Mouse (Mus musculus): ENCODE results near the gene Rnf25. TPM values are rescaled to one million over a fixed set of nuclear protein-coding genes. Genes with fewer than 3 reads are reported as not detected.

Rnf25 gene
- polyA plus RNA-seq, 2 experiments = 2.1 to 24.0 TPM

DNA sequence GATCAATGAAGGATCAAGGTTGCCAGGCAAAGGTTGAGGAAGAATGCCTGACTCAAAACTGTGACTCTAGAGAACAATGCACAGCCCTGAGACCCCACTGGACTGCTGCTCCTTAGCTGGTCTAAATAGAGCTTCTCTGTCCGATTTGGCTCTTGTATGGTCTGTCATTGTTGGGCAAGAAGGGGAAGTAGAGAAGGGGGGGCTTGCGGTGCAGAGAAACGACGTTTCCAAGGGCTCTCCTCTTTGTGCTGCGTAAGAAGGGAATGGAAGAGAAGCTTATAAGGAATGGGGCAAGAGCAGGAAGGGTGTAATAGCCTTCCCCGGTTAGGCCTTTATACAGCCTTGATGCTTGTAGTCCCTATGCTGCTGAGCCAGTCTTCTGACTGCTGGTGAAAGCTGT, 35.4 kb downstream of the Rnf25 start:
- ATAC-seq (ENCODE audit: insufficient read depth) (no peak), DNase-seq (ENCODE audit: low read depth in 3 of 3, low spot score in 3 of 3) (no peak)
- H3K9ac ChIP-seq (replicated peaks) = no peak overlapping the region
- H3K4me1 ChIP-seq (replicated peaks; ENCODE audit: control insufficient read depth in 2 of 2, insufficient read depth in 2 of 2, low read length in 1 of 2) = no peaks in the 10 kb centered on the region
- no peak for TF ChIP-seq EP300 (IDR thresholded peaks at IDR 0.05; ENCODE audit: low read depth)
- TF ChIP-seq CTCF (IDR thresholded peaks at IDR 0.05; ENCODE audit: low read depth) = no peak
- no peak overlapping the region for H3K4me2 ChIP-seq (ENCODE audit: low read depth)
- H3K27ac ChIP-seq = no peak overlapping the region
- H3K36me3 ChIP-seq (replicated peaks; ENCODE audit: control insufficient read depth, insufficient read depth, low read depth) = peaks cover 30% of the 10 kb centered on the region
- no peak overlapping the region for H3K4me3 ChIP-seq (ENCODE audit: insufficient read depth in 1 of 2, low read depth in 2 of 2, low read length in 2 of 2)
- no peaks in the 10 kb centered on the region for H3K9me3 ChIP-seq (ENCODE audit: control insufficient read depth, low read length)
- WGBS (ENCODE audit: insufficient replicate concordance) = 64% methylated on average over 6 of the region's 6 CpGs
- H3K27me3 ChIP-seq (ENCODE audit: control insufficient read depth, insufficient read depth, low read length) = no peaks in the 10 kb centered on the region

GRCm38 (mm10) chr1:74559061-74559460, 42.1 kb downstream of the Rnf25 start:
- DNase-seq (ENCODE audit: low read depth in 3 of 3, low spot score in 3 of 3) = no peak
- no peak for TF ChIP-seq EP300 (IDR thresholded peaks at IDR 0.05; ENCODE audit: low read depth)
- no peak for TF ChIP-seq CTCF (IDR thresholded peaks at IDR 0.05; ENCODE audit: low read depth)
- 54% methylated on average over 5 of the region's 5 CpGs for WGBS (ENCODE audit: insufficient replicate concordance)

GRCm38 (mm10) chr1:74544184-74544583, 57.0 kb downstream of the Rnf25 start, which contains the start of gene Usp37:
TSS of gene Usp37 (minus strand) at chr1:74544284.
- Histone ChIP-seq H3K9me3 (ENCODE audit: control insufficient read depth, low read length) (no peaks in the 10 kb centered on the region), H3K9ac (replicated peaks) (no peak within 1 kb of the TSS), H3K27me3 (ENCODE audit: control insufficient read depth, insufficient read depth, low read length) (no peaks in the 10 kb centered on the region), H3K4me3 (ENCODE audit: insufficient read depth in 1 of 2, low read depth in 2 of 2, low read length in 2 of 2) (no peak within 1 kb of the TSS), H3K27ac (no peak within 1 kb of the TSS), H3K4me2 (ENCODE audit: low read depth) (no peak within 1 kb of the TSS), H3K36me3 (replicated peaks; ENCODE audit: control insufficient read depth, insufficient read depth, low read depth) (no peaks in the 10 kb centered on the region), H3K4me1 (replicated peaks; ENCODE audit: control insufficient read depth in 2 of 2, insufficient read depth in 2 of 2, low read length in 1 of 2) (no peaks in the 10 kb centered on the region)
- DNase-seq (ENCODE audit: low read depth in 3 of 3, low spot score in 3 of 3) (no peak), ATAC-seq (ENCODE audit: insufficient read depth) (no peak)
- 57% methylated on average over 4 of the region's 4 CpGs for WGBS (ENCODE audit: insufficient replicate concordance)
- TF ChIP-seq EP300 (IDR thresholded peaks at IDR 0.05; ENCODE audit: low read depth) = no peak
- TF ChIP-seq CTCF (IDR thresholded peaks at IDR 0.05; ENCODE audit: low read depth) = no peak

More at GRCm38 (mm10) chr1:74559061-74559460, 42.1 kb downstream of the Rnf25 start:
- Histone ChIP-seq H3K4me1 (replicated peaks; ENCODE audit: control insufficient read depth in 2 of 2, insufficient read depth in 2 of 2, low read length in 1 of 2) (no peaks in the 10 kb centered on the region), H3K27me3 (ENCODE audit: control insufficient read depth, insufficient read depth, low read length) (no peaks in the 10 kb centered on the region), H3K27ac (no peak overlapping the region), H3K9me3 (ENCODE audit: control insufficient read depth, low read length) (no peaks in the 10 kb centered on the region), H3K36me3 (replicated peaks; ENCODE audit: control insufficient read depth, insufficient read depth, low read depth) (no peaks in the 10 kb centered on the region), H3K9ac (replicated peaks) (no peak overlapping the region), H3K4me2 (ENCODE audit: low read depth) (no peak overlapping the region), H3K4me3 (ENCODE audit: insufficient read depth in 1 of 2, low read depth in 2 of 2, low read length in 2 of 2) (no peak overlapping the region)
- no peak for ATAC-seq (ENCODE audit: insufficient read depth)

Small RNA genes lying within 50 kb of the gene (microRNA-seq; reads per million reads assigned to microRNA genes)
- gene Gm25035 = not detected

Other genes starting within 250 kb of the Rnf25 start
- gene Catip, start 239.3 kb downstream of the Rnf25 start, polyA plus RNA-seq (2012; rRNA removed) = 0.05 and 0.10 TPM in 2 replicates
- gene Catip, start 239.3 kb downstream of the Rnf25 start, polyA plus RNA-seq (2014; fragmentation: Nextera tagmentation; extraction: Ambion mirVana) = not detected in 2 replicates
- gene Slc11a1, start 226.2 kb downstream of the Rnf25 start, polyA plus RNA-seq (2012; rRNA removed) = 9.2 and 13.7 TPM in 2 replicates
- 8.3 and 8.7 TPM in 2 replicates for gene Slc11a1, start 226.2 kb downstream of the Rnf25 start, polyA plus RNA-seq (2014; fragmentation: Nextera tagmentation; extraction: Ambion mirVana)
- 36.0 and 39.6 TPM in 2 replicates for gene Ctdsp1, start 209.9 kb downstream of the Rnf25 start, polyA plus RNA-seq (2012; rRNA removed)
- gene Ctdsp1, start 209.9 kb downstream of the Rnf25 start, polyA plus RNA-seq (2014; fragmentation: Nextera tagmentation; extraction: Ambion mirVana) = 37.6 and 40.3 TPM in 2 replicates
- gene Vil1, start 192.0 kb downstream of the Rnf25 start, polyA plus RNA-seq (2012; rRNA removed) = 0.39 and 0.62 TPM in 2 replicates
- gene Vil1, start 192.0 kb downstream of the Rnf25 start, polyA plus RNA-seq (2014; fragmentation: Nextera tagmentation; extraction: Ambion mirVana) = 0.40 and 0.50 TPM in 2 replicates
- 18.4 and 23.8 TPM in 2 replicates for gene Cnot9, start 95.3 kb downstream of the Rnf25 start, polyA plus RNA-seq (2012; rRNA removed)
- gene Cnot9, start 95.3 kb downstream of the Rnf25 start, polyA plus RNA-seq (2014; fragmentation: Nextera tagmentation; extraction: Ambion mirVana) = 39.7 and 42.4 TPM in 2 replicates
- 0.01 TPM in 1 of 2 replicates, not detected in the other for gene Plcd4, start 58.5 kb downstream of the Rnf25 start, polyA plus RNA-seq (2012; rRNA removed)
- 0.09 TPM in 1 of 2 replicates, not detected in the other for gene Plcd4, start 58.5 kb downstream of the Rnf25 start, polyA plus RNA-seq (2014; fragmentation: Nextera tagmentation; extraction: Ambion mirVana)
- 2.6 and 4.4 TPM in 2 replicates for gene Usp37, start 57.1 kb downstream of the Rnf25 start, polyA plus RNA-seq (2012; rRNA removed)
- gene Usp37, start 57.1 kb downstream of the Rnf25 start, polyA plus RNA-seq (2014; fragmentation: Nextera tagmentation; extraction: Ambion mirVana) = 11.4 and 13.5 TPM in 2 replicates
- gene Zfp142, start 13.2 kb downstream of the Rnf25 start, polyA plus RNA-seq (2012; rRNA removed) = 3.0 TPM in 2 replicates
- 0.94 and 1.5 TPM in 2 replicates for gene Zfp142, start 13.2 kb downstream of the Rnf25 start, polyA plus RNA-seq (2014; fragmentation: Nextera tagmentation; extraction: Ambion mirVana)
- gene Bcs1l, start 13.1 kb downstream of the Rnf25 start, polyA plus RNA-seq (2012; rRNA removed) = 9.2 and 9.5 TPM in 2 replicates
- 9.1 and 10.2 TPM in 2 replicates for gene Bcs1l, start 13.1 kb downstream of the Rnf25 start, polyA plus RNA-seq (2014; fragmentation: Nextera tagmentation; extraction: Ambion mirVana)
- gene Stk36, start within 50 bp of the Rnf25 start, polyA plus RNA-seq (2012; rRNA removed) = 0.17 and 0.24 TPM in 2 replicates
- gene Stk36, start within 50 bp of the Rnf25 start, polyA plus RNA-seq (2014; fragmentation: Nextera tagmentation; extraction: Ambion mirVana) = 0.08 and 0.95 TPM in 2 replicates
- gene Ttll4, start 60.3 kb upstream of the Rnf25 start, polyA plus RNA-seq (2012; rRNA removed) = 5.4 and 6.5 TPM in 2 replicates
- 6.2 and 6.5 TPM in 2 replicates for gene Ttll4, start 60.3 kb upstream of the Rnf25 start, polyA plus RNA-seq (2014; fragmentation: Nextera tagmentation; extraction: Ambion mirVana)
- gene Cyp27a1, start 112.2 kb upstream of the Rnf25 start, polyA plus RNA-seq (2012; rRNA removed) = 2.5 and 3.3 TPM in 2 replicates
- 3.4 and 5.0 TPM in 2 replicates for gene Cyp27a1, start 112.2 kb upstream of the Rnf25 start, polyA plus RNA-seq (2014; fragmentation: Nextera tagmentation; extraction: Ambion mirVana)
- gene Prkag3, start 147.8 kb upstream of the Rnf25 start, polyA plus RNA-seq (2012; rRNA removed) = not detected in 2 replicates
- not detected in 2 replicates for gene Prkag3, start 147.8 kb upstream of the Rnf25 start, polyA plus RNA-seq (2014; fragmentation: Nextera tagmentation; extraction: Ambion mirVana)
- 0.04 and 0.10 TPM in 2 replicates for gene Wnt6, start 170.5 kb upstream of the Rnf25 start, polyA plus RNA-seq (2012; rRNA removed)
- 0.06 TPM in 1 of 2 replicates, not detected in the other for gene Wnt6, start 170.5 kb upstream of the Rnf25 start, polyA plus RNA-seq (2014; fragmentation: Nextera tagmentation; extraction: Ambion mirVana)
- not detected in 2 replicates for gene Wnt10a, start 190.1 kb upstream of the Rnf25 start, polyA plus RNA-seq (2012; rRNA removed)
- not detected in 2 replicates for gene Wnt10a, start 190.1 kb upstream of the Rnf25 start, polyA plus RNA-seq (2014; fragmentation: Nextera tagmentation; extraction: Ambion mirVana)